Mouse (Mus musculus) adrenal gland, postnatal 14 days (tissue): ENCODE results near the gene St8sia6. TPM values are rescaled to one million over a fixed set of nuclear protein-coding genes. Genes with fewer than 3 reads are reported as not detected.
"Not testable (repeated sequence)": the region's sequence is repeated elsewhere in the genome, so short reads cannot be mapped to it uniquely, and the experiment has no call there.

Experiments
- DNase-seq: peaks from one replicate; pipeline ENCODE4 v3.0.0; 2021; ENCODE audit warnings: mixed read lengths
- total RNA-seq: library from RNA; stranded (reverse); gene quantifications from 2 replicates; pipeline ENCODE4 v1.2.3, GENCODE M21; 2021

The St8sia6 gene
- total RNA-seq, 1 experiment from 2014 or later = 0.78 TPM

DNA sequence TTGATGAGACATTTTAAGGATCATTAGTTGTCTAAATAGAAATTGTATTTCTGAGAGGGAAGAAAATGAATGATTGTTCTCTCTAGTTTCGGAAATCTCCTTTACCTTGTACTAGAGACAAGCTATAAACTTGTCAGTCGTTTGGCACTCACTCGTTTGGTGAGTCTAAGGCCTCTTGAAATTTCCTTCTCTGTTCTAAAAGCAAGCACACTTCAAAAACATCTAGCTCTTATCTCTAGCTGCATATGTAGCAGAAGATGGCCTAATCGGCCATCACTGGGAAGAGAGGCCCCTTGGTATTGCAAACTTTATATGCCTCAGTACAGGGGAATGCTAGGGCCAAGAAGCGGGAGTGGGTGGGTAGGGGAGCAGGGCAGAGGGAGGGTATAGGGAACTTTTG, 190.2 kb downstream of the St8sia6 start:
- not testable (repeated sequence) for DNase-seq

DNA sequence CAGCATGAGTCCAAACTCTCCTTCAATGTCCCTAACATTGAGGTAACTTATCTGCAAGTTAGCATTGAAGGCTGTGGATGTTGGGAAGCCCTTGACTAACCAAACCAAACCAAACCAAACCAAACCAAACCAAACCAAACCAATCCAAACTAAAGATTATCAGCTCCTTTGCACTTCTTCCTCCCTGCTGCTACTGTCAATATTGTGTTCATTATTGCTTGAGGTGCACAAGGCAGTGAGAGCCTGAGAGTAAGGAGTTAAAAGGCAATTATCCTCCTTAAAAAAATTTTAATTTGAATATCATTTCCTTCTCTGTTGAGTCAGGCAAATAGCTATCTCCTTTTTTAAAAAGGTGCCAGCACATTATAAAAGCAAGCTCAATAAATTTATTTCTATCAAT, 190.8 kb downstream of the St8sia6 start:
- no peak for DNase-seq

Other genes with a start within 250 kb of the St8sia6 start
- 3.0 and 8.0 TPM in 2 replicates for gene Trdmt1, start 249.4 kb downstream of the St8sia6 start, total RNA-seq
- gene Vim, start 220.1 kb downstream of the St8sia6 start, total RNA-seq = 281 and 438 TPM in 2 replicates